Mouse (Mus musculus) thymus, adult 2 months (tissue): ENCODE measurements at regions not wholly inside any gene's neighbourhood (a gene's known extent, or its start where the extent isn't known, plus 50 kb on each side); places are given as distances from the start of the nearest gene placed in this dataset.

Experiments
- DNase-seq: peaks from one replicate; pipeline ENCODE4 v3.0.0; 2021
- H3K27ac ChIP-seq: fragments of 200-500 bp; 2 replicates; pipeline ENCODE4 v1.5.1; 2012; ENCODE audit warnings: low read length, control low read depth; ENCODE audit not compliant: control insufficient read depth, insufficient read depth
- H3K27me3 ChIP-seq: fragments of 200-500 bp; 2 replicates; pipeline ENCODE4 v1.6.1; 2012; ENCODE audit warnings: mild to moderate bottlenecking, low read length, moderate library complexity, mixed read lengths; ENCODE audit not compliant: control insufficient read depth, insufficient read depth
- H3K36me3 ChIP-seq: fragments of 200-500 bp; 2 replicates; pipeline ENCODE4 v1.6.1; 2012; ENCODE audit warnings: mild to moderate bottlenecking, low read length, moderate library complexity; ENCODE audit not compliant: control insufficient read depth, insufficient read depth
- H3K4me1 ChIP-seq: fragments of 200-500 bp; replicated peaks from 2 replicates; pipeline ENCODE4 v1.6.1; 2012; ENCODE audit warnings: low read length; ENCODE audit not compliant: control insufficient read depth, insufficient read depth
- H3K4me3 ChIP-seq: fragments of 200-500 bp; 2 replicates; pipeline ENCODE4 v1.5.1; 2012; ENCODE audit warnings: mild to moderate bottlenecking, low read length, control low read depth, moderate library complexity; ENCODE audit not compliant: control insufficient read depth, insufficient read depth
- CTCF ChIP-seq: fragments of 200-500 bp; IDR thresholded peaks from 2 replicates; pipeline ENCODE4 v1.5.1; 2012; ENCODE audit warnings: mild to moderate bottlenecking, control low read depth, low read length, moderate library complexity, borderline replicate concordance; ENCODE audit not compliant: control insufficient read depth, poor library complexity, insufficient read depth; ENCODE audit errors: extremely low read depth
- POLR2A ChIP-seq: fragments of 200-500 bp; IDR thresholded peaks from 2 replicates; pipeline ENCODE4 v1.6.1; 2012; ENCODE audit warnings: mild to moderate bottlenecking, low read length, control low read depth, moderate library complexity; ENCODE audit not compliant: control insufficient read depth, poor library complexity, insufficient read depth; ENCODE audit errors: extremely low read depth
- WGBS: fragments of 180-500 bp; shearing (Covaris S2); methylation state at CpG from one replicate; pipeline ENCODE4 v1.1.7; 2018; 5-methylcytosine and 5-hydroxymethylcytosine counted together

DNA sequence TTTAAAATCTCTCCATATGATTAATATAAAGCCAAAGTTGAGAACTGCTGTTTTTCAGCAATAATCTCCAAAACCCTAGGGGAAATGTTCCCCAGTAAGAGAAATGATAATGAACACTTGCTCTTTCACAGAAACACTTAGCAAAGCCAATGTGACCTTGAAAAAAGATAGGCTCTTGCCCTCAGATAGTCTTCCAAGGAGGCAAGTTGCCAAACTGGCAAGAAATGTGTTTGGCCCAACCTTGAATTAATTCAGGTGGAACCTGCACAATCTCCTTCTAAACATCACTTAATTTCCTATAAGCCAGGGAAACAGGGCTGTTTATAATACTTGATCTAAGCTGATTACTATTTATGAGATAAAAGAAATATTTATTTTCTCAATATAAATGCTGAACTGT is 244.0 kb upstream of the Gnaz start:
- H3K36me3 ChIP-seq: no peaks in the 10 kb centered on the region
- no peaks in the 10 kb centered on the region for H3K27me3 ChIP-seq
- no peak for TF ChIP-seq CTCF
- H3K4me3 ChIP-seq: no peak overlapping the region
- no peak overlapping the region for H3K27ac ChIP-seq
- no peaks in the 10 kb centered on the region for H3K4me1 ChIP-seq
- no peak for DNase-seq

DNA sequence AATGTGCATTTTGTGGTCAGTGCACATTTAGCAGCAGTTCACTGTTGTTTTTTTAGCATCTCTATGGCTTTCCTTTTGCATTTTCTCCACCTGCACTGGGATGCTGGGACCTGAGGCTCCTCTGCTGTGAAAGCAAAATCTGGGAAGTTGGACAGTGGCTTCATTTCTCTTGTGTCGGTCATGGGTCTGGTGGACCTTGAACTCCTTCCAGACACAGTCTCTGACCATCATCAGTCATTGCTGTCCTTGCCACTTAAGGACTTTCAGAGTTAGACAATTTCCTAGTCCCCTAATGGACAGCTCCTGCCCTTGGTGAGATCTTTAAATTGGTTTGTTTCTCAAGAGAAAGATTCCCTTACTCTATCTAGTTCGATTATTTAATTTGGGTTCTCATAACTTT is 217.5 kb upstream of the Gnaz start:
- H3K27ac ChIP-seq: no peak overlapping the region
- H3K27me3 ChIP-seq: no peaks in the 10 kb centered on the region
- no peaks in the 10 kb centered on the region for H3K4me1 ChIP-seq
- H3K36me3 ChIP-seq: no peaks in the 10 kb centered on the region
- 88% methylated on average over 2 of the region's 2 CpGs for WGBS
- no peak overlapping the region for H3K4me3 ChIP-seq
- DNase-seq: no peak
- TF ChIP-seq POLR2A: no peak
- no peak for TF ChIP-seq CTCF

- Histone ChIP-seq H3K4me1 (no peaks in the 10 kb centered on the region), H3K4me3 (no peak overlapping the region), H3K27ac (no peak overlapping the region), H3K36me3 (no peaks in the 10 kb centered on the region), H3K27me3 (no peaks in the 10 kb centered on the region)
- DNase-seq: no peak
- TF ChIP-seq POLR2A (no peak), CTCF (no peak)
Measured at GRCm38 (mm10) chr10:74750879-74751278, 216.1 kb upstream of the Gnaz start.

DNA sequence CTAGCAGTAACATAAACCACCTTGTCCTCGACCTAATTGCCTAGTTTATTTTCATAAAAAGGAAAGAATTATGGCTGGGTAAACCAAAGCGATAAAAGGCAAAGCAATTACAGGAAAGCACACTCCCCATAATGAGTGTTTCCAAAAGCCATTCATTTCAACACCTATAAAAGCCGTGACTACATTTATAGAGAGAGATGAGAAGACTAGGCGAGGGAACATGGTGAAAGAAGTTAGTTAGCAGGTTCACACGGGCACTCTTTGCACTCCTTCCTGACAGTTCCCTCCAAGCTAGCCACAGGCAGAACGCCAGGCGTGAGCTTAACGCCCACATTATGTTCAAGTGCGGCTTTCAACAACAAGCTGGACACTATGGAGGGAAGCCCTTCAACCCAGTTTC is 206.2 kb upstream of the Gnaz start:
- 71% methylated on average over 9 of the region's 9 CpGs for WGBS
- H3K36me3 ChIP-seq: no peaks in the 10 kb centered on the region
- H3K4me1 ChIP-seq: no peaks in the 10 kb centered on the region
- no peaks in the 10 kb centered on the region for H3K27me3 ChIP-seq
- no peak for TF ChIP-seq CTCF
- no peak for TF ChIP-seq POLR2A
- DNase-seq: no peak
- H3K4me3 ChIP-seq: no peak overlapping the region
- H3K27ac ChIP-seq: no peak overlapping the region

DNA sequence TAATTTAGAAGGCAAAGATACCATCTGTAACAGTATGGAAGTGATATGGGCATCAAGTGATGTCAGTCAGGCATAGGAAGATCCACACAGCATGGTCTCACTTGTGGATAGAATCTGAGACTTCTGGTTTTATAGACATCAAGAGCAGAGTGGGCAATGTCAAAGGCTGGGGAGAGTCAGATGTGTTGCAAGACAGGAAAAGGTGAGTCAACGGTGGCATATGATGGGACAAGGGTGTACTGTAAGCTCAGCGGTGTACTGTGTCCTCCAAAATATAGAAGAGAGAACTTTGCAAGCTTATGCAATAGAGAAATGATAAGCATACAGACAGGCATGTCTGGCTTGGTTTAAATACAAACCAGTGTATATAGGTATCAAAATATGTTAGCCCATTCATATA is 177.7 kb upstream of the Gnaz start:
- TF ChIP-seq POLR2A: no peak
- TF ChIP-seq CTCF: no peak
- 75% methylated on average over 2 of the region's 2 CpGs for WGBS
- H3K4me1 ChIP-seq: no peaks in the 10 kb centered on the region
- no peak overlapping the region for H3K4me3 ChIP-seq
- no peaks in the 10 kb centered on the region for H3K36me3 ChIP-seq
- H3K27ac ChIP-seq: no peak overlapping the region
- DNase-seq: no peak
- H3K27me3 ChIP-seq: no peaks in the 10 kb centered on the region

GRCm38 (mm10) chr10:74789987-74790386 is 177.0 kb upstream of the Gnaz start:
- H3K4me1 ChIP-seq: no peaks in the 10 kb centered on the region
- no peak for TF ChIP-seq CTCF
- TF ChIP-seq POLR2A: no peak
- H3K36me3 ChIP-seq: no peaks in the 10 kb centered on the region
- H3K27ac ChIP-seq: no peak overlapping the region
- H3K27me3 ChIP-seq: no peaks in the 10 kb centered on the region
- WGBS: 84% methylated on average over 3 of the region's 3 CpGs
- no peak overlapping the region for H3K4me3 ChIP-seq
- no peak for DNase-seq

DNA sequence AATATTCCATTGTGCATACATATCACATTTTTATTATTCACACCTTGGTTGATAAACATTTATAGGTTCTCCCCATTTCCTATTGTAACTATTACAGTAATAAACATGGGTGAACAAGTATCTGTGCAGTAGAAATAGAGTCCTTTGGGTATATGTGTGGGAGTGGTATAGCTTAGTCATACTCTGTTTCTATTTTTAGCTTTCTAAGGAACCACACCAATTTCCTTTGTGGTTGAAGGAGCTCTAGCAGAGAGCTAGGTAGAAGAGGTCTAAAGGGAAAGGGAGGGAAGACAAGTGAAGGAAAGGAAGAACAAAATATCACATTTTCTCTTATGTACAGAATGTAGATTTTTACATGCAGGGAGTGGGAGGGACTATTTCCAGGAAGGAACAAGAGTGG is 143.6 kb upstream of the Gnaz start:
- no peak for DNase-seq

More for the DNA sequence above, 143.6 kb upstream of the Gnaz start:
- no peaks in the 10 kb centered on the region for H3K4me1 ChIP-seq
- H3K36me3 ChIP-seq: no peaks in the 10 kb centered on the region
- no peak overlapping the region for H3K4me3 ChIP-seq
- TF ChIP-seq POLR2A: no peak
- no peak for TF ChIP-seq CTCF
- no peaks in the 10 kb centered on the region for H3K27me3 ChIP-seq
- no peak overlapping the region for H3K27ac ChIP-seq
